Mouse (Mus musculus) myocyte (in vitro differentiated cells): ENCODE measurements at regions not wholly inside any gene's neighbourhood (a gene's known extent, or its start where the extent isn't known, plus 50 kb on each side); places are given as distances from the start of the nearest gene placed in this dataset.

Experiments used
- CEBPB ChIP-seq: IDR thresholded peaks from 2 replicates; pipeline ENCODE4 v1.6.1; 2011; ENCODE audit warnings: mild to moderate bottlenecking, moderate library complexity; ENCODE audit not compliant: poor library complexity, insufficient read depth, severe bottlenecking
- E2F4 ChIP-seq: IDR thresholded peaks from one replicate; pipeline ENCODE4 v1.6.1; 2011; ENCODE audit warnings: mild to moderate bottlenecking, control low read depth, moderate library complexity; ENCODE audit not compliant: insufficient read depth
- MAX ChIP-seq: IDR thresholded peaks from one replicate; pipeline ENCODE4 v1.6.1; 2011; ENCODE audit warnings: low read depth, mild to moderate bottlenecking, control low read depth
- MYOD1 ChIP-seq, 3 experiments: IDR thresholded peaks; one replicate each; pipeline ENCODE4 v1.6.1; 2011; ENCODE audit warnings: control low read depth in 2 of 3, low read depth in 2 of 3, mild to moderate bottlenecking in 2 of 3, moderate library complexity in 1 of 3; ENCODE audit not compliant: insufficient read length in 2 of 3, control insufficient read depth in 1 of 3
- MYOG ChIP-seq, 3 experiments: IDR thresholded peaks; one replicate each; pipeline ENCODE4 v1.6.1; 2011; ENCODE audit warnings: control low read depth in 2 of 3, low read depth in 2 of 3, mild to moderate bottlenecking in 2 of 3; ENCODE audit not compliant: insufficient read length in 2 of 3, control insufficient read depth in 1 of 3, insufficient read depth in 1 of 3
- POLR2A ChIP-seq: IDR thresholded peaks from one replicate; pipeline ENCODE4 v1.6.1; 2011; ENCODE audit warnings: low read depth, mild to moderate bottlenecking, control low read depth, moderate library complexity; ENCODE audit not compliant: insufficient read length
- POLR2AphosphoS2 ChIP-seq: IDR thresholded peaks from one replicate; pipeline ENCODE4 v1.6.1; 2011; ENCODE audit warnings: low read depth, control low read depth; ENCODE audit not compliant: insufficient read length
- REST ChIP-seq: IDR thresholded peaks from one replicate; pipeline ENCODE4 v1.6.1; 2011; ENCODE audit warnings: mild to moderate bottlenecking, control low read depth, moderate library complexity; ENCODE audit not compliant: insufficient read depth, insufficient read length
- SRF ChIP-seq: IDR thresholded peaks from one replicate; pipeline ENCODE4 v1.6.1; 2011; ENCODE audit warnings: low read depth; ENCODE audit not compliant: control insufficient read depth, insufficient read length
- TCF12 ChIP-seq: IDR thresholded peaks from one replicate; pipeline ENCODE4 v1.6.1; 2011; ENCODE audit warnings: mild to moderate bottlenecking, control low read depth; ENCODE audit not compliant: poor library complexity, insufficient read depth, severe bottlenecking
- TCF3 ChIP-seq: IDR thresholded peaks from one replicate; pipeline ENCODE4 v1.6.1; 2011; ENCODE audit warnings: low read depth, control low read depth; ENCODE audit not compliant: insufficient read length
- USF1 ChIP-seq: IDR thresholded peaks from one replicate; pipeline ENCODE4 v1.6.1; 2011; ENCODE audit warnings: low read depth, mild to moderate bottlenecking, control low read depth, moderate library complexity

DNA sequence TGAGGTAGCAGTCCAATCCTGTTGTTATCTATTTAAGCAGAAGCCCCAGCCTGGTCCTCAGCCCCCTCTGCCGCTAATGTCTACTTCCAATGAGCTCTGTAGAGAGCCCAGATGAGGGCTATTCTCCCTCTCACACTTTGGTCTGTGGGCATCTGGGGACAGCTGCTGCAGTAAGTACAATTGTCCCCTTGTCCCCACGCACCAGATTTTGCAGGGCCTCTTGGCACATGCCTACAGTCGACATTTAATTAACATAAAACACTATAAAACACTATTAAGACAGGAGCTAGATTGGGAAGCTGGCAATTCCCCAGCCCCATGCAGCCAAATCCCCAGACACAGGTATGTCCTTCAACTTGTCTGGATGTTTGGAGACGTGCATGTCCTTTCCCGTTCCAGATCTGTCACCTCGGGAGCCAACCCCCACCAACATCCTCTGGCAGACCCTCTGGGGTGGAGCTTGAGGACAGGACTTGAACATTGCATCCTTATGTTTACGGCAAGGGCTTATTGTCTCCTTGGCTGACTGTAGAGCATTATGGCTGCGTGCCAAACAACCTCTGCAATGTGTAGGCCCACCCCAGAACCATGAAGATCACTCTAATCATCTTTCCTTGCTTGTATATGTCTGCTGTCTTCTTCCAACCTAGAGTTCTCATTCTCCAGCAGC is 251.3 kb upstream of the Rora start:
- no peak for TF ChIP-seq E2F4
- no peak for TF ChIP-seq USF1
- no peak for TF ChIP-seq POLR2A
- no peak for TF ChIP-seq MYOD1 (IDR thresholded peaks at IDR 0.05; ENCODE audit: control insufficient read depth in 1 of 3, insufficient read length in 2 of 3, low read depth in 2 of 3)
- no peak for TF ChIP-seq MAX
- no peak for TF ChIP-seq POLR2AphosphoS2
- TF ChIP-seq CEBPB: no peak
- TF ChIP-seq MYOG (IDR thresholded peaks at IDR 0.05; ENCODE audit: control insufficient read depth in 1 of 3, insufficient read depth in 1 of 3, insufficient read length in 2 of 3, low read depth in 2 of 3): no peak
- TF ChIP-seq TCF12: no peak
- no peak for TF ChIP-seq REST
- TF ChIP-seq SRF: no peak
- no peak for TF ChIP-seq TCF3
